Mouse (Mus musculus): ENCODE measurements at regions not wholly inside any gene's neighbourhood (a gene's known extent, or its start where the extent isn't known, plus 50 kb on each side); places are given as distances from the start of the nearest gene placed in this dataset.

- DNase-seq, result no peak
These were observed 867.1 kb upstream of the Slit2 start for GRCm38 (mm10) chr5:47115882-47116281.

DNA sequence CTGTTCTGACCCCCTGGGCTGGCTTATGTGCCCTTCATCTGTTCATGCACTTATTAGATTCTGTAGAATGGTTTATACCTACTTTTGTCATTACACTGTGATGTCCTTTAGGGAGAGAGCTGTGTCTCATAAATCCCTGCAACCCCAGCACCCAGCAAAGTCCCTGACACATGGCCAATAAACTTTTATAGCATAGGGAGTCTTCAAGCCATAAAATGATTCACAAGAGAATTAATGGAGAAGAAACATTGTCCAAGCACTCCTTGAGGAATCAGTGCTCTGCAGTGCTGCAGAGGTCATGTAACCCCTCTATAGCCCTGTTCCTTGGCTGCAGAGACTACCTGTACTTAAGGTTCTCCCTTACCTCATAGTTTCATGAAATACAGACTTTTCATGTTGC is 887.2 kb upstream of the Slit2 start:
- no peak for DNase-seq

DNA sequence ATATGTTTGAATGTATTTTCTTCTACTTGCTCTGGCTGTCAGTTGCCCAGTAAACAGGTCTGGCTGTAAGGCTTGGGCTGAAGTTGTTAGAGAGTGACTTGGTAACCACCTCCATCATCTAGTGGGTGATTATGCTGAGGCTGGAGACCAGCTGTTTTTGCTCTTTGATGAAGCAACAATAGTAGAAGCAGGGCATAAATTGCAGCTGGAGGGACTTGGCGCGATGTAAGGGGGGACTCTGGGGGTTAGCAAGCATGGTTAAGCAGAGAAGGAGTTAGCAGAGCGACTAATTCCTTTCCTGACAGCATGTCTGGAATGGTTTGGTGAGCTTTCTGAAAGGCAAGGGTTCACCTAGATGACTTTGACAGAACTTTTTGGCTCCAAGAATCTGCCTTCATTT is 930.0 kb upstream of the Slit2 start:
- DNase-seq, result no peak

DNA sequence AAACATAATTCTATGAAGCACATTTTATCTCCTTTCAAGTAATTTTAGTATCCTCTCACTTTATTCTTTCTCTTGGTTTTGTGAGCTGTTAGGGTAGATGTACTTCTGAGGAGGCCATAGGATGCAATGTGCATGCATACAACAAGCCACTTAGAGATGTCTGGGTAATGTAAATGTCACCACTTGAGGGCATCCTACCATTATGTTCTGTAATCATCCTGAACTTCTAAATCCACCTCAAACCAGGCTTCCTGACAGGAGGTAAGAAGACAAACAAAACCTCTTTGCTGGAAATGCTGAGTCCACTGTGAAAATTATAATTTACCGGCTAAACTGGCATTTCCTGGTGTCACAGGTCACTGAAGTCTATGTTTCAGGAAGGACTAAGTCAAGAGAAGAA is 946.2 kb upstream of the Slit2 start:
- DNase-seq, result no peak

- no peak for DNase-seq
These were observed 948.9 kb upstream of the Slit2 start for GRCm38 (mm10) chr5:47034021-47034420.

DNA sequence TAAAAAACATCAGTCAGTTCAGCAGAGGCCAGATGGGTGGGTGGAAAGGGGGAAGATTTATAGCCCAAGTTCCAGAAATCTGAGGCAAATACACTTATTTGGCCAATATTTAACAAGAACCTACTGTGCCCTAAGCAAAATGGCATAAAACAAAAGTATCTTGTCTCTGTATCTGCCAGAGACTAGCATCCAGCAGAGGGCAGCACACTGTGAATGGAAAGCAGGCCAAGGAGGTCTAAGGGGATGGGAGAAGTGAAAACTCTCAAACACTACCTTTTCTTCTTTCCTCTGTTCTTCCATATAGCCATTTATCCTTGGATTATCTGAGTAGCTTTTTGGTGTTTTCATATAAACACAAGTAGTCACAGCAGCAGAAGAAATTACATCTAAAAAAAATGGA is 968.6 kb upstream of the Slit2 start:
- DNase-seq, result no peak

GRCm38 (mm10) chr5:46992557-46992956 is 990.4 kb upstream of the Slit2 start:
- no peak for DNase-seq

DNA sequence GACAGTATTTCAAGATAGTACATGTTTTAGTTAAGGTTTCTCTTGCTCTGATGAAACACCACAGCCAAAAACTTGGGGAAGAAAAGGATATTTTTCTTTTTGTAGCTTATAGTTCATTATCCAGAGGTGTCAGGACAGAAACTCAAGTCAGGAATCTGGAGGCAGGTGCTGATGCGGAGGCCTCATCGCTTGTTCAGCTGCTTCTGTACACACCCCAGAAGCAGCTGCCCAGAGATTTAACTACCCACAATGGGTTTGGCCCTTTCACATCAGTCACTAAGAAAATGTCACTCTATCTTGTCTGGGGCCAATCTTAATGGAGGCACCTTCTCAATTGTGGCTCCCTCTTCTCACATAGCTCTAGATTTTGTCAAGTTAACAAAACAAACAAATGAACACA is 996.4 kb upstream of the Slit2 start:
- DNase-seq, result no peak

GRCm38 (mm10) chr5:46980326-46980725 is 1002.6 kb upstream of the Slit2 start:
- no peak for DNase-seq

DNA sequence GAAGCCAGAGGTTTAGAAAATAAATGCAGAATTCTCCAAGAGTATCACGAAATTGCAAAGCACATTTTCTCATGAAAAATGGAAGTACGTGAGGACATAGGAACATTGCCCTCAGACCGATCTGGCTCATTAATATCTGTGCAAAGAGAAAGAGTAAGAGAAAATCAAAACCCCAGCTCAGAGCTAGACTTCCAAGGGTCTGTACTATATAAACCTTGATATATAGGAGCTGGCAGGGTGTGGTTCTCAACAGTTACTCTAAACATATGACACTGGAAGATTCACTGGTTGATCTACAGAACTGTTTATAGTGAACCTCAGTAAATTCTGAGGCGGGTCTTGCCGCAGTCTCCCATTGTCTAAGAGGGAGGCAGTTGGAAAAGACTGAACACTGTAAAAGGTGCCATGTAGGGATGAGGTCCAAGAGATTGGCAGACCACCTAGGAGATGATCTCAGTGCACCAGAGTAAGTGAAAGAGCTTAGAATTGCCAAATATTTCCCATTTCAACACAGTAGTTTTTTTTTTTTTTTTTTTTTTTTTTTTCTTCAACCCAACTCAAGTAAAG is 1014.0 kb upstream of the Slit2 start:
- DNase-seq, result no peak

- no peak for DNase-seq
These were observed 1022.2 kb upstream of the Slit2 start for GRCm38 (mm10) chr5:46960749-46961148.

GRCm38 (mm10) chr5:46926324-46926723 is 1056.6 kb upstream of the Slit2 start:
- DNase-seq, result no peak

GRCm38 (mm10) chr5:46901909-46902308 is 1044.5 kb upstream of the Lcorl start:
- no peak for DNase-seq

DNA sequence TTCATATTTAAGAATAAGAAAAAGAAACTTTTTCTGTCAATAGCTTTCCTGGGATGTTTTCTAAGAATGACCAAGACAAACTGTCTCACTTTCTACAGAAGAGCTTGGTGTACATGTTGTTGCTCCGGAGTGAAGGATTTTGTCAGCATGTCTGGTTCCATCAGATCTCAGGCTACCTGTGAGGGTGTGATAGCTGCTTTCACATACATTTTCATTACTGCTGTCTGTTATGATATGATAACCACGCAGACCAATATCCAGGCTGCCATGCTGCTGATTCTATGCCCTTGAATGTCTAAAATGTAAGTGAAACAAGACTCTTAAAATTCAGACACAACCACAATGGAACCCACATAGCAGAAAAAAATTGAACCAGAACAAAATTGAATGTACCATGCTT is 1036.6 kb upstream of the Lcorl start:
- DNase-seq, result no peak

GRCm38 (mm10) chr5:46883956-46884355 is 1026.5 kb upstream of the Lcorl start:
- DNase-seq, result no peak

GRCm38 (mm10) chr5:46856837-46857236 is 999.4 kb upstream of the Lcorl start:
- no peak for DNase-seq

GRCm38 (mm10) chr5:46845175-46845574 is 987.8 kb upstream of the Lcorl start:
- no peak for DNase-seq

DNA sequence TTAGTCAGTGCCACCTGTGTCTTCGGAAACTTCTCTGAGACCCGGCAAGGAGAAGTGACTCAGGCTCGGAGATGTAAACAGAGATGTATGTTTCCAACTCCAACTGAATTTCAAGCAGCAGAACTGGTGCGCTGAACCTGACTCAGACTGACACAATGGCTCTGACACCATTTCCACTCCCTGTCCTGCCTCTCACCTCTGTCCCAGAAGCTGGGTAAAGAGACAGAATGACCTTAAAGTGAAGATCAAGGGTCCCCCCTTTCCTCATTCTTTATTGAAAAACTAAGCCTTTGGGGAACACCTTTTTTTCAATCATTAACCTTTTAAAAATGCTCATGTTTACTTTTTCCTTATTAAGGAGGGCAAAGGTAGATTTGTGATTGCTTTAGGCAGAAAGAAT is 979.4 kb upstream of the Lcorl start:
- DNase-seq, result no peak

DNA sequence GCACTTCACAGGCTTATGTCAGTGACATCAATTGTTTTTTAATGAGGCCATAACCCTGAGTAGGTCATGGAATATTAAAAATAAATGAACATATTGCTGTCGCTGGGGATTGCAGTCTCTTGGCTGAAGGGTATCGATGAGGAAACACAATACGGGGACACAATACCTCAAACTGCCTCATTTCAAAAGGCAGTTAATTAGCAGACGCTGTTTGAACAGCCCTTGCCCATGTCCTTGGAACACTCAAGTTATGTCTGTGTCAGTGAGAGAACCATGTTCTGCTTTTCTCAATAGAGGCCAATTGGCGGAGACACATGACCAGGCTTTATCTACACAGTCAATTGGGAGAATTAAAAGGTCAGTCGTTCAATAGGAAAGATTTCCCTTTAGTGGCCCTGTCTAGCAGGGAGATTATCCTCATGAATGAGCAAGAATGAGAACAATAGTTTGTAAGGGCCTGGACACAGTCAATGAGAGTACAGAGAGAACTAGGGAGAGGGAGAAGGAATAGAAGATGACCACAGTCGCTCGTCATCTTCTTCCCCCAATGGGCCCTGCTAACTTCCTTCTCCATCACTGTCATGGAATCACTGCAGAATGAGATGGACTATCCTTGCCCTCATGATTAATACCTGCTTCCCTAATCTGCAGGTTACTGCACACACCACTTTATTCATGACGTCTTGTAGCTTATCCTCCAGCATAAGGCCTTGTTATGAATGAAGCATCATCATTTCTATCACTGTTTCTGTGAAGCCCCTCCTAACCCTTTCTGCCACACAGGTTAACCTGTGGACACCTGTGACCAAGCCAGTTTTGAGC is 973.6 kb upstream of the Lcorl start:
- DNase-seq, result no peak

- no peak for DNase-seq
These were observed 972.7 kb upstream of the Lcorl start for GRCm38 (mm10) chr5:46830114-46830513.

DNA sequence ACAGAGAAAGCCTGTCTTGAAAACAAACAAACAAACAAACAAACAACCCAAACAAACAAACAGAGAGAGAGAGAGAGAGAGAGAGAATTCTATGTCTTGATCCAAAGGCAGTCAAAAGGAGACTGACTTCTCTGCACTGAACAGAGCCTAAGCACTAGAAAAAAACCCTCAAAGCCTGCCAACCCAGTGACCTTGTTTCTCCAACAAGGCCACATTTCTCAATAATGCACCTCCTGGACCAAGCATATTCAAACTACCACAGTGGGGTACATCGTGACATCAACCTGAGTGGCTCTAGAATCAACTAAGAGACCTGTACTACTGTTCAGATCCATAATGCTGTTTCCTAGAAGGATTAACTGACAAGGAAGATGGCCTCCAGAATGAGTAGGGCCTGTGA is 969.0 kb upstream of the Lcorl start:
- no peak for DNase-seq

- DNase-seq, result no peak
These were observed 967.5 kb upstream of the Lcorl start for GRCm38 (mm10) chr5:46824934-46825333.

DNA sequence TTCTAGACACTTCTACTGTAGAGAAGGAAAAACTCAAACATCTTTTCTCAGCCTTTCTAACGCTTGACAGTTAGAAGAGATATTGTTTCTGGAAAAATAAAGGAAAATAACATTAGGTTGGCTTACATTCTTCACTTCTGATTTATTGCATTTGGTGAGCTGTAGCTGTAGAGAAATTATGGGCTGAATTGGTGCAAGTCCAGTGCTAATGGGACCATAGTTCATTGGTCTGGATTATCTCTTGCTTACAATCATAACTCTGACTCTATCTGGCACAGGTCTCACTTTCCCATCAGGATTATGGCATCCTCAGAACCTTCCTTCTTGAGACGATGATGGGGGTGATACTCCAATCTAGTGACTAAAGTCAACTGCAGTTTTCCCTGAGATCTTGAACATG is 937.7 kb upstream of the Lcorl start:
- no peak for DNase-seq

GRCm38 (mm10) chr5:46794028-46794705 is 936.8 kb upstream of the Lcorl start:
- no peak for DNase-seq
